Mouse (Mus musculus): Measurements from ENCODE around the gene Zbtb24. TPM values are rescaled to one million over a fixed set of nuclear protein-coding genes. Genes with fewer than 3 reads are reported as not detected.
"Not testable (repeated sequence)": the region's sequence is repeated elsewhere in the genome, so short reads cannot be mapped to it uniquely, and the experiment has no call there.

The Zbtb24 gene
- polyA plus RNA-seq, 1 experiment from 2014 or later = 8.5 TPM

DNA sequence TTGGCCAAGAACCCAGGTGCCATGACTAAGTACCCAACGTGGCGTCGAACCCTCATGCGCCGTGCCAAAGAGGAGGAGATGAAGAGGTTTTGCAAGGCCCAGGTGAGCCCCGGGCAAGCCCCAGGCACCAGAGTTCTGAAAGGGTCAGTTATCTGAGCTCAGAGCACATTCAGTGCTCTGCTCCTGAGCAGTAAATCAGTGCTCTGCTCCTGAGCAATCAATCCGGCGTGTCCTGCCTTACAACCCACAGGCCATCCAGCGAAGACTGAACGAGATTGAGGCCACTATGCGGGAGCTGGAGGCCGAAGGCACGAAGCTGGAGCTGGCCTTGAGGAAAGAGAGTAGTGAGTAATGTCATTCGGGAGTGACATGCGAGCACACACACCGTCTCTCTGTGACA lies 35.6 kb downstream of the Zbtb24 start:
- no peak for ATAC-seq
- peaks cover 59% of the 10 kb centered on the region for H3K36me3 ChIP-seq
- WGBS (ENCODE audit: insufficient replicate concordance) = 85% methylated on average over 16 of the region's 16 CpGs
- H3K4me2 ChIP-seq = no peak overlapping the region
- no peak overlapping the region for H3K27ac ChIP-seq
- H3K4me3 ChIP-seq = no peak overlapping the region
- H3K9me3 ChIP-seq (replicated peaks) = no peaks in the 10 kb centered on the region
- no peak overlapping the region for H3K9ac ChIP-seq
- peaks cover 33% of the 10 kb centered on the region for H3K4me1 ChIP-seq
- H3K27me3 ChIP-seq (replicated peaks) = peaks cover 9% of the 10 kb centered on the region; the same call in 1 of the 2 replicates

DNA sequence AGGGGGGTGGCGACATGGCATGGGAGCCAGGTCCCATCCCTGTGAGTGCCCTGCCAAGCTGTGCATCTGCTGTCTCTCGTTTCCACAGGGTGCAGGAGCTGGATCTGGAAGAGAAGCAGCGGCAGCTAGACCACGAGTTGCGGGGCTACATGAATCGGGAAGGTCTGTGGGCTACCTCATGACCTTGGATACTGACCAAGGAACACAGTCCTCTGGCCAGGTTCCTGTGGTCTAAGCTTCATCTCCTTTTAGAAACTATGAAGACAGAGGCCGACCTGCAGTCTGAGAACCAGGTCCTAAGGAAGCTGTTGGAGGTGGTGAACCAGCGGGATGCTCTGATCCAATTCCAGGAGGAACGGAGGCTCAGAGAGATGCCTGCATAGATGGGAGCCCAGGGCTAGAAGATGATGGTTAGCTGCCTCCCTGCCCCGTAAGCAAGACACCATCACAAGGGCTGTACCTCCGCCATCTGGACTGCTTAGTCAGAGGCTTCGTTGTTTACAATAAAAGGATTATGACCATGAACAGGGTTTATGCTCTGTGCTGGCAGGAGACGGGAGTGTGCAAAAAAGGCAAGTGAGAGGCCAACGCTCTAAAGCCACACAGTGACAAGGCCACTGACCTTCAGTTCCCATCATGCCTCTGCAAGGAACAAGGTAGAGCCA lies 36.5 kb downstream of the Zbtb24 start:
- Histone ChIP-seq H3K9ac (no peak overlapping the region), H3K4me1 (peaks cover 27% of the 10 kb centered on the region), H3K9me3 (replicated peaks) (no peaks in the 10 kb centered on the region), H3K36me3 (peaks cover 59% of the 10 kb centered on the region), H3K4me2 (no peak overlapping the region), H3K4me3 (no peak overlapping the region), H3K27ac (no peak overlapping the region), H3K27me3 (replicated peaks) (peaks cover 11% of the 10 kb centered on the region; the same call in 1 of the 2 replicates)
- 80% methylated on average over 14 of the region's 14 CpGs for WGBS (ENCODE audit: insufficient replicate concordance)
- ATAC-seq = no peak

DNA sequence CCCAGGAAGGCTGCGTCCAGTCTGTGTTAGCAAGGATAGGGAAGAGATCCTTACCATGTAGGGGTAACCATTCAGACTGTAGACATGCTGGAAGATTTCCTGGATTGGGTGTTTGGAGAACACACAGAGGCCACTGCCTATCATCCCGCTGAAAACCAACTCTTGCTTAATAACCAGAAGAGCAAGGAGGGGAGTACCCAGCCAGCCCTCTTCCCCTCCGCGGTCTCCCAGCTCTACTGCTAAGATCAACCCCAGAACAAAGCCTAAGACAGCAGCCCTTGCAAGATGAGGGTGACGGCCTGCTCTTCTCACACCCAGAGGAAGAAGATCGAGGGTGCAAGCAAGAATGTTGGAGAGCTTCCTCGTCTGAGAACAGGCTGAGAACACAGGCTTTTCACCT lies 38.7 kb downstream of the Zbtb24 start:
- Histone ChIP-seq H3K36me3 (peaks cover 38% of the 10 kb centered on the region), H3K4me3 (peak overlapping the region; percentile 74), H3K4me1 (peaks cover 24% of the 10 kb centered on the region), H3K4me2 (peak overlapping the region; percentile 100), H3K9ac (no peak overlapping the region), H3K9me3 (replicated peaks) (no peaks in the 10 kb centered on the region), H3K27ac (no peak overlapping the region), H3K27me3 (replicated peaks) (0 out of 2 replicates have a peak, but pooled peaks cover 11% of the 10 kb centered on the region)
- ATAC-seq = no peak
- 36% methylated on average over 7 of the region's 7 CpGs for WGBS (ENCODE audit: insufficient replicate concordance)

DNA sequence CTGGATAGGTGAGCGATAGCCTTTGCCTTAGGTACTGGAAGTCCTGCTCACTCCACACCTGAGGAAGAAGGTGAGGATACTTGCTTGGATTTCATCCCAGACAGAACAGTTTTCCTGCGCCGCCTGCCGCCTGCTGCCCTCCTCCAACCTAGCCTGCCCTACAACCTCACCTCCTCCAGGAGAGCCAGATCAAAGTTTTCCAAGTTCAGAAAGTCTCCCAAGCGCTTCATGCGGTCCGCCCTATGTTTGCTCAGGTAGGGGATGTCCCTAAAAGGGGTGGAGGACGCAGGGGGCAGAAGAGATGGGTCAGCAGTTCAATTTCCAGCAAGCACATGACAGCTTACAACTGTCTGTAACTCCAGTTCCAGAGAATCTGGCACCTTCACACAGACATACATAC lies 39.1 kb downstream of the Zbtb24 start:
- WGBS (ENCODE audit: insufficient replicate concordance) = 63% methylated on average over 8 of the region's 8 CpGs
- Histone ChIP-seq H3K9ac (peak overlapping the region; percentile 74; the same call in 1 of the 2 replicates), H3K4me3 (peak overlapping the region; percentile 74), H3K4me1 (peaks cover 24% of the 10 kb centered on the region), H3K9me3 (replicated peaks) (no peaks in the 10 kb centered on the region), H3K27me3 (replicated peaks) (0 out of 2 replicates have a peak, but pooled peaks cover 8% of the 10 kb centered on the region), H3K36me3 (peaks cover 33% of the 10 kb centered on the region), H3K27ac (no peak overlapping the region), H3K4me2 (peak overlapping the region; percentile 100)
- no peak for ATAC-seq

DNA sequence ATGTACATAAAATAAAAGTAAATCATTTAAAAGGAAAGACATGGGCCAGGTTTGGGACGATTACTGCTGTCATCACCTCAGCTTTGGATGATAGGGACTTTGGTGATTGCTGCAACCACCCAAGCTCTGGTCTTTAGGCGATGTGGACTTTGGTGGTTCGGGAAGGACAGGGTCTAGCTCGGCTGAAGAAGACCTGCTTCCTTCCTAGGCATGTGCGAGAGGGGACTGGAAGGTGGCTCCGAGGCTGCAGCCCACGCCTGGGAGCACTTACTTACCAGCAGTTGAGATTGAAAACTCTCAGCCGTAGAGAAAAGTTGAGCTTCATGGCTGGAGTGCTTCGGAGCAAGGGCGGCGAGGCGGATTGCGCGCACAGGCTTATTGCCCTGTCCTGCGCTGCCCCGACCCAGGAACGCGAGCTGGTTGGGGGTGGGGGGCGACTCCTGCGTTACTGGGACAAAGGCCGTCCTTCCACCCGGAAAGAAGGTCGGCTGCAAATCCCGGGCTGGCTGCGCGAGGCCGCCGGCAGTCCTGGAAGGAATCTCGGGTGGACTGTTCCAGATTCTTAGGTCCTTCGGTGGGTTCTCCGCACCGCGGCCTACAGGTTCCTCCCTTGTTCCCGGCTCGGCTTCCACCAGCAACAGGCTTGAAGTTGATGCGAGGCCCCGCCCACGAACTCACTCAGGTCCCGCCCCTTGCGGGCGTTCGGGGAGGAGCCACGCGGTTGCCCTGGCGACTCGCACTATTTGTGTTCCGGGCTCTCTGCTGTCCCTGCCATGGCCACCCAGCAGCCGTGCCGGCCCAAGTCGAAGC lies 39.7 kb downstream of the Zbtb24 start, which contains the start of the genes Smpd2 and Ppil6:
TSS of gene Smpd2 (minus strand) at position 662 of the 810 bp plus-strand sequence.
TSS of gene Ppil6 (plus strand) at position 732 of the 810 bp plus-strand sequence.
- peak within 1 kb of the TSS; percentile 100 for H3K4me2 ChIP-seq
- peaks cover 27% of the 10 kb centered on the region for H3K36me3 ChIP-seq
- 2% methylated on average over 50 of the region's 50 CpGs for WGBS (ENCODE audit: insufficient replicate concordance)
- peak; percentile 90 for ATAC-seq
- peak within 1 kb of the TSS; percentile 74 for H3K4me3 ChIP-seq
- peak within 1 kb of the TSS; percentile 27 for H3K27ac ChIP-seq
- 0 out of 2 replicates have a peak, but pooled peaks cover 8% of the 10 kb centered on the region for H3K27me3 ChIP-seq (replicated peaks)
- H3K9me3 ChIP-seq (replicated peaks) = no peaks in the 10 kb centered on the region
- H3K9ac ChIP-seq = peak within 1 kb of the TSS; percentile 74
- peaks cover 24% of the 10 kb centered on the region for H3K4me1 ChIP-seq

DNA sequence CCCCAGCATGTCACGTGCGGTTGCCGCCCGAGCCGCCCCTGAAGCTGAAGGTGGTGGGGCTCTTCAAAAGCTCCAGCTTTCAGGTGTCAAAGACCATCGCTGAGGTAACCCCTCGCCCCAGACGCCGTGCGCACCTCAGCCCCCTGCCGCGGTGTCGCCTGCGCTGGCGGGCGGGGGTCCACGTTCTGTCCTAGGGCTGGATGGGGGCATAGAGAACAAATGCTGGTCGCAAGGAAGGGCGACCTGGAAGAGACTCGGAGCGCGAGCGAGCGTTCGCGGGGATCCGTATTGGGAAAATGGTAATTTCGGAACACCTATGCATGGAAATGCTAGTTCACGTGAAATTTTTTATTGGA lies 40.3 kb downstream of the Zbtb24 start:
- ATAC-seq = no peak
- Histone ChIP-seq H3K27ac (0 out of 2 replicates have a peak overlapping the region, but pooled peaks have one; percentile 27), H3K9me3 (replicated peaks) (no peaks in the 10 kb centered on the region), H3K4me2 (peak overlapping the region; percentile 100), H3K9ac (peak overlapping the region; percentile 74), H3K4me3 (peak overlapping the region; percentile 74), H3K4me1 (peaks cover 24% of the 10 kb centered on the region), H3K27me3 (replicated peaks) (0 out of 2 replicates have a peak, but pooled peaks cover 8% of the 10 kb centered on the region), H3K36me3 (peaks cover 21% of the 10 kb centered on the region)
- WGBS (ENCODE audit: insufficient replicate concordance) = 1% methylated on average over 29 of the region's 29 CpGs

DNA sequence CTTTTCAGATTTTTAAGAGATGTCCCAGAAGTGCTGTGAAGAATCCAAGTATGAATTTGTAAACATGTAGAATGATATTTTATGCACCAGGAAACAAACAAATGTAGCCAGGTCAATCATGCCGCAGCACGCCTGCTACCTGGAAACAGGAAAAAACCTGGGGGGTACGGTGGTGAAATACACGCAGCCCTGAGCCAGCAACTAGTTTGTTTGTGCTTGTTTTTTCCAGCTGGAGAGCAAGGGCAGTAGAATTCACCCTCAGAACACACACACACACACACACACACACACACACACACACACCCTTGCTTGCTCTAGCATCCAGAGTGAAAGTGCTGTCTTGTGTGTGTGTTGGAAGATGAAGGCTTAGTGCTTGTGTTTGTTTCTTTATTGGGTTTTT lies 40.9 kb downstream of the Zbtb24 start:
- WGBS (ENCODE audit: insufficient replicate concordance) = 36% methylated on average over 4 of the region's 4 CpGs
- no peaks in the 10 kb centered on the region for H3K9me3 ChIP-seq (replicated peaks)
- H3K27ac ChIP-seq = no peak overlapping the region
- peaks cover 24% of the 10 kb centered on the region for H3K4me1 ChIP-seq
- H3K36me3 ChIP-seq = peaks cover 15% of the 10 kb centered on the region
- no peak overlapping the region for H3K4me3 ChIP-seq
- H3K27me3 ChIP-seq (replicated peaks) = 0 out of 2 replicates have a peak, but pooled peaks cover 8% of the 10 kb centered on the region
- H3K9ac ChIP-seq = no peak overlapping the region
- no peak for ATAC-seq
- H3K4me2 ChIP-seq = peak overlapping the region; percentile 100

DNA sequence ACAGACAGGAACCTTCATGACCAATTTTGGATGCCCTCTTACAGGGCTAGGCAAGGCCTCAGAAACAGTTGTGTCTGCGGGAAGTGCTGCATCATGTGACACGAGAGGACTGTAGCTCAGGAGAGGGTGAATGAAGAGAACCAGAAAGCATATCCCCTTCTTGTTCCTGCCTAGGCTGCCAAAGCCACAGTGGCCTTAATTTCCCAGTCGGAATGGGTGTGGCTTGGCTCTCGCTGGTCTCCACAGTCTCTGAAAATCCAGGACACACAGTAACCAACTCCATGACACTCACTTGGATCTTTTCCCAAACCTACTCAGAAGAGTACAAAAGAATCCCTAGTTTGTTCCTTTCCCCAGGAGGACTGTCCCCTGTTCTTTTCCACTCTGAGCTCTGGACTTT lies 50.8 kb downstream of the Zbtb24 start:
- no peak overlapping the region for H3K27ac ChIP-seq
- H3K9ac ChIP-seq = no peak overlapping the region
- no peak overlapping the region for H3K4me3 ChIP-seq
- no peaks in the 10 kb centered on the region for H3K27me3 ChIP-seq (replicated peaks)
- 62% methylated on average over 4 of the region's 4 CpGs for WGBS (ENCODE audit: insufficient replicate concordance)
- H3K36me3 ChIP-seq = no peaks in the 10 kb centered on the region
- no peaks in the 10 kb centered on the region for H3K9me3 ChIP-seq (replicated peaks)
- no peaks in the 10 kb centered on the region for H3K4me1 ChIP-seq
- ATAC-seq = no peak
- no peak overlapping the region for H3K4me2 ChIP-seq

DNA sequence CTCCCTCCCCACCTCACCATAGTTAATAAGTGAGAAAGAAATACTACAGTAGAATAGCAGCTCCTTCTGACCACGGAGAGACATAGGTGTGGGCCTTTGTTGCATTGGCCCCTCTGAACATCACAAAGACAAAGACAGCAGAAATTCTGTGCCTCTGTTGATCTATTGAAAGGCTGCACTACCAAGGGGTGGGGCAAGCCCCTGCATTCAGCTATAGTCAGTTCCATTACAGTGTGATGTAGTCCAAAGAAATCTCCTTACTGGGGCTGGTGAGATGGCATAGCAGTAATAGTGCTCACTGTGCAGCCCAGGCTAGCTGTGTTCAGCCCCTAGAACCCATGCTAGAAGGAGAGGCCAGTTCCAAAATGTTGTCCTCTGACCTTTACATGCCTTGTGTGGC lies 54.8 kb downstream of the Zbtb24 start:
- no peaks in the 10 kb centered on the region for H3K36me3 ChIP-seq
- H3K4me2 ChIP-seq = no peak overlapping the region
- ATAC-seq = no peak
- no peaks in the 10 kb centered on the region for H3K9me3 ChIP-seq (replicated peaks)
- H3K9ac ChIP-seq = no peak overlapping the region
- H3K27ac ChIP-seq = no peak overlapping the region
- no peaks in the 10 kb centered on the region for H3K27me3 ChIP-seq (replicated peaks)
- H3K4me3 ChIP-seq = no peak overlapping the region
- no peaks in the 10 kb centered on the region for H3K4me1 ChIP-seq
- WGBS (ENCODE audit: insufficient replicate concordance) = 88% methylated on average over 1 of the region's 1 CpGs

DNA sequence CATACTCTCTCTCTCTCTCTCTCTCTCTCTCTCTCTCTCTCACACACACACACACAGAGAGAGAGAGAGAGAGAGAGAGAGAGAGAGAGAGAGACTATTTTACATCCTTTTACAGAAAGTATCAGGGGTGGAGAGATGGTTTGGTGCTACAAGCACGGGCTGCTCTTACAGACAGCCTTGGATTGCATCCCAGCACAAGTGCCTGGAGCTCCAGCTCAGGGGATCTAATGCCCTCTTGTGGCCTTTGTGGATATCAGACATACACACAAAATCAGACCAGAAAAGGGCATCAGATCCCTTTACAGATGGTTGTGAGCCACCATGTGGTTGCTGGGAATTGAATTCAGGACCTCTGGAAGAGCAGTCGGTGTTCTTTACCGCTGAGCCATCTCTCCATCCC lies 55.3 kb downstream of the Zbtb24 start:
- not testable (repeated sequence) for H3K9me3 ChIP-seq (replicated peaks); H3K4me2 ChIP-seq; H3K27me3 ChIP-seq (replicated peaks); H3K4me3 ChIP-seq; H3K36me3 ChIP-seq; H3K27ac ChIP-seq; H3K4me1 ChIP-seq; H3K9ac ChIP-seq; ATAC-seq
- WGBS (ENCODE audit: insufficient replicate concordance) = 3% methylated on average over 3 of the region's 3 CpGs

DNA sequence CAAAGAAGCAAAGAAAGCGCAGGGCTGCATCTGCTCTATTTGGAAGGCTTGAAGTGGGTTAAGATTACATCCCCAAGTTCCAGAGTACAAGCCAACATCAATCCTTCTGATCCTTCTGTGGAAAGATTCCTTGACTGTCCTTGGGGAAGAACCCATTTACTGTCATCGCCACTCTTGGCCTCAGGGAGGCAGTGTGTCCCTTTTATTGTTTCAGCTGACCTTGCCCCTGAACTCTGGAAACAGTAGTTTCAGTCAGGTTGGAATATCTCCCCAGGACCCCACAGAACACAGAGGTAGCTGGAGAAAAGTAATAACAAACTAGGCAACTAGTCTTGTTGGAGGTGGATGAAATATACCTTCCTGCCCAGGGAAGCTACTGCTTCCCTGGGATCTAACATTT lies 59.0 kb downstream of the Zbtb24 start:
- 31% methylated on average over 2 of the region's 2 CpGs for WGBS (ENCODE audit: insufficient replicate concordance)
- Histone ChIP-seq H3K9me3 (replicated peaks) (no peaks in the 10 kb centered on the region), H3K36me3 (no peaks in the 10 kb centered on the region), H3K4me2 (no peak overlapping the region), H3K27me3 (replicated peaks) (0 out of 2 replicates have a peak, but pooled peaks cover 4% of the 10 kb centered on the region), H3K9ac (no peak overlapping the region), H3K4me3 (no peak overlapping the region), H3K27ac (no peak overlapping the region), H3K4me1 (no peaks in the 10 kb centered on the region)
- ATAC-seq = no peak

DNA sequence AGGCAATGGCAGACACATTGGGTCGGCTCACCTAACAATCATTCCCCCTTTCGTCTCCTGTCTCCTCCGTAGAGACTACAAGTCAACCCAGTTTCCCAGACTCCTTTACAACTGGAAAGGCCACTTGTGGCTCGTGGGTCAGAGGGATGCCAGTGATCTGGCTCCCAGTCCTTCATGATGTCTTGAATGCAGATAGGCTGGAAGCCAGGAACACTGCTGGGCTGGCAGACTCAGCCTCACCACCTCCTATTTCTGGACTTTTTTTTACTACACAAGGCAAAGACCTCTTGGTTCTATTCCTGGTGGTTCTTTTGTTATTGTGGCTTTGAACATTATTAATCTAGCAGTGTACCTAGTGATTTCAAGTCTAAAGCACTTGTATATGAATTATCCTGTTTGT lies 64.1 kb downstream of the Zbtb24 start:
- ATAC-seq = no peak
- Histone ChIP-seq H3K9me3 (replicated peaks) (no peaks in the 10 kb centered on the region), H3K36me3 (no peaks in the 10 kb centered on the region), H3K27me3 (replicated peaks) (0 out of 2 replicates have a peak, but pooled peaks cover 4% of the 10 kb centered on the region), H3K4me3 (no peak overlapping the region), H3K9ac (no peak overlapping the region), H3K27ac (no peak overlapping the region), H3K4me2 (no peak overlapping the region), H3K4me1 (peaks cover 10% of the 10 kb centered on the region)
- 65% methylated on average over 4 of the region's 4 CpGs for WGBS (ENCODE audit: insufficient replicate concordance)

Measured in liver, embryonic 12.5 days (tissue).